In genomic region chr11:85313361-85313760, GRCm38 (mm10) we compare ENCODE assay signal across 9 mouse cellular contexts. TPM values are rescaled to one million over a fixed set of nuclear protein-coding genes. Genes with fewer than 3 reads are reported as not detected.
A peak's percentile ranks its signal among the peaks of the same experiment; 100 is the strongest.
DNase-seq lines count a peak whose midpoint lies in the region; ATAC-seq and TF ChIP-seq lines count a peak whose summit lies in the region.
"Had no signal": no experiment of that assay in that cellular context is flagged by ENCODE, and none has a peak within 500 bp of the region (broad histone marks: within the 10 kb centered on the region; RNA-seq: fewer than 3 reads in every experiment).

No protein-coding gene starts in this region.

- intact Hi-C loops in left cerebral cortex, adult 2 months (cut with DNase I): loop anchor here (5.0 kb wide), 1 partner anchor 171 kb away; the partner anchor contains the start of gene Usp32
- intact Hi-C loops in left cerebral cortex, postnatal 10 days (cut with DNase I): loop anchor here (5.0 kb wide), 1 partner anchor 39 kb away; the partner anchor contains the start of gene Bcas3
- intact Hi-C loops in gastrocnemius, postnatal 14 days (cut with DNase I; ENCODE audit: low total_unique reads): no loop called here

- no peak for TF ChIP-seq POLR2A in myocyte (IDR thresholded peaks at IDR 0.05; ENCODE audit: insufficient read length, low read depth)

- peaks cover 59% of the 10 kb centered on the region for H3K79me2 ChIP-seq in myocyte (ENCODE audit: control insufficient read depth, insufficient read depth)

- TF ChIP-seq CTCF in left cerebral cortex, adult 2 months (IDR thresholded peaks at IDR 0.05): no peak

- H3K36me3 ChIP-seq in forebrain, embryonic 12.5 days (replicated peaks): peaks cover 11% of the 10 kb centered on the region
- H3K36me3 ChIP-seq in intestine, embryonic 16.5 days (ENCODE audit: control insufficient read depth, insufficient read depth, low read length): no peaks in the 10 kb centered on the region
- H3K36me3 ChIP-seq in myocyte (ENCODE audit: control insufficient read depth, insufficient read depth): no peaks in the 10 kb centered on the region

- peak overlapping the region; percentile 75 for H3K4me3 ChIP-seq in left cerebral cortex, adult 2 months
- peak overlapping the region; percentile 95 for H3K4me3 ChIP-seq in forebrain, embryonic 12.5 days (replicated peaks)
- no peak overlapping the region; the same call in 1 of the 2 replicates for H3K4me3 ChIP-seq in intestine, embryonic 16.5 days (ENCODE audit: low read length)
- peak overlapping the region; percentile 88 for H3K4me3 ChIP-seq in myocyte

- H3K27me3 ChIP-seq in forebrain, embryonic 12.5 days: no peaks in the 10 kb centered on the region
- H3K27me3 ChIP-seq in intestine, embryonic 16.5 days (replicated peaks; ENCODE audit: control insufficient read depth, insufficient read depth, low read length): no peaks in the 10 kb centered on the region
- H3K27me3 ChIP-seq in myocyte (ENCODE audit: control insufficient read depth, insufficient read depth, insufficient read length): no peaks in the 10 kb centered on the region

- H3ac ChIP-seq in myocyte (ENCODE audit: control insufficient read depth, insufficient read length): no peak overlapping the region

- peak overlapping the region; percentile 42; the same call in 1 of the 2 replicates for H3K9ac ChIP-seq in forebrain, embryonic 12.5 days
- no peak overlapping the region; the same call in 1 of the 2 replicates for H3K9ac ChIP-seq in intestine, embryonic 16.5 days (ENCODE audit: low read depth, low read length)

- no peaks in the 10 kb centered on the region for H3K9me3 ChIP-seq in forebrain, embryonic 12.5 days
- no peaks in the 10 kb centered on the region for H3K9me3 ChIP-seq in intestine, embryonic 16.5 days (ENCODE audit: control insufficient read depth, low read length)

- 87% methylated on average over 3 of the region's 3 CpGs for WGBS in forebrain, embryonic 12.5 days
- 82% methylated on average over 3 of the region's 3 CpGs for WGBS in intestine, embryonic 16.5 days

- ATAC-seq in forebrain, embryonic 12.5 days (ENCODE audit: low FRiP score): no peak
- ATAC-seq in intestine, embryonic 16.5 days: no peak

- H3K4me1 ChIP-seq in forebrain, embryonic 12.5 days: peaks cover 21% of the 10 kb centered on the region
- peaks cover 9% of the 10 kb centered on the region for H3K4me1 ChIP-seq in intestine, embryonic 16.5 days (ENCODE audit: control insufficient read depth, insufficient read depth, low read length)

- DNase-seq in left cerebral cortex, adult 2 months (ENCODE audit: extremely low spot score in 1 of 2, low spot score in 2 of 2): no peak
- DNase-seq in left cerebral cortex, postnatal 10 days (ENCODE audit: extremely low spot score in 1 of 2, low spot score in 2 of 2): no peak
- no peak for DNase-seq in gastrocnemius, postnatal 14 days
- no peak for DNase-seq in adrenal gland, adult 18-20 months (ENCODE audit: low spot score in 2 of 2)
- no peak for DNase-seq in thymus, postnatal 10 days (ENCODE audit: low spot score in 2 of 2)
- DNase-seq: thymus, postnatal 36 days had no signal

- no peak overlapping the region for H3K27ac ChIP-seq in left cerebral cortex, adult 2 months
- no peak overlapping the region for H3K27ac ChIP-seq in forebrain, embryonic 12.5 days
- H3K27ac ChIP-seq in intestine, embryonic 16.5 days (ENCODE audit: low read length): no peak overlapping the region

- H3K4me2 ChIP-seq in forebrain, embryonic 12.5 days: peak overlapping the region; percentile 92
- H3K4me2 ChIP-seq in intestine, embryonic 16.5 days (ENCODE audit: low read depth, low read length): peak overlapping the region; percentile 88
- H3K4me2 ChIP-seq in myocyte (ENCODE audit: low read depth): peak overlapping the region; percentile 75

TF ChIP-seq in myocyte, 11 proteins besides CTCF, POLR2A, EP300 and RAD21:
- TF ChIP-seq MAX (IDR thresholded peaks at IDR 0.05; ENCODE audit: low read depth) (no peak), MYOG (IDR thresholded peaks at IDR 0.05; ENCODE audit: control insufficient read depth in 1 of 3, insufficient read depth in 1 of 3, insufficient read length in 2 of 3, low read depth in 2 of 3) (no peak), CEBPB (IDR thresholded peaks at IDR 0.05; ENCODE audit: insufficient read depth, poor library complexity, severe bottlenecking) (no peak), POLR2AphosphoS2 (IDR thresholded peaks at IDR 0.05; ENCODE audit: insufficient read length, low read depth) (no peak), E2F4 (IDR thresholded peaks at IDR 0.05; ENCODE audit: insufficient read depth) (no peak)
TF ChIP-seq in myocyte: peak in this region for 0.

RNA-seq across cellular contexts. Expression of gene Ppm1d, which starts 2.3 kb away (rescaled TPM):
- 10 to 100 TPM; 17.7 to 18.0 TPM for total RNA-seq in left cerebral cortex, adult 2 months (2021)
- 10 to 100 TPM; 19.2 to 20.4 TPM for total RNA-seq in left cerebral cortex, postnatal 10 days (2021)
- polyA plus RNA-seq in forebrain, embryonic 12.5 days (2016; fragmentation: Nextera tagmentation; extraction: Ambion mirVana): 27.2 and 27.9 TPM in 2 replicates
- polyA plus RNA-seq in intestine, embryonic 16.5 days (2015; fragmentation: Nextera tagmentation; extraction: Ambion mirVana): 8.3 and 8.7 TPM in 2 replicates
- polyA plus RNA-seq in myocyte (2012; fragmentation: generic; extraction: Trizol): 6.1 TPM
- total RNA-seq in gastrocnemius, postnatal 14 days (2021): 1 to 10 TPM; 6.5 to 8.0 TPM
- total RNA-seq in adrenal gland, adult 18-20 months (2021): 10 to 100 TPM; 11.9 to 12.9 TPM

RNA-seq across cellular contexts. Expression of gene Bcas3, which starts 39.6 kb away (rescaled TPM):
- total RNA-seq in left cerebral cortex, adult 2 months (2021): 10 to 100 TPM; 69.1 to 73.0 TPM
- total RNA-seq in left cerebral cortex, postnatal 10 days (2021): 10 to 100 TPM; 49.2 to 61.1 TPM
- 19.1 and 20.4 TPM in 2 replicates for polyA plus RNA-seq in forebrain, embryonic 12.5 days (2016; fragmentation: Nextera tagmentation; extraction: Ambion mirVana)
- polyA plus RNA-seq in intestine, embryonic 16.5 days (2015; fragmentation: Nextera tagmentation; extraction: Ambion mirVana): 15.4 and 20.2 TPM in 2 replicates
- 30.1 TPM for polyA plus RNA-seq in myocyte (2012; fragmentation: generic; extraction: Trizol)
- total RNA-seq in gastrocnemius, postnatal 14 days (2021): 10 to 100 TPM; 25.3 to 28.5 TPM
- 10 to 100 TPM; 40.9 to 45.4 TPM for total RNA-seq in adrenal gland, adult 18-20 months (2021)
